Mouse (Mus musculus): ENCODE measurements around the gene Add3. TPM values are rescaled to one million over a fixed set of nuclear protein-coding genes. Genes with fewer than 3 reads are reported as not detected.

The Add3 gene
- polyA plus RNA-seq, 1 experiment from 2014 or later: 84.8 TPM

- Histone ChIP-seq H3K36me3 (replicated peaks; ENCODE audit: control insufficient read depth, insufficient read depth, low read depth, low read length) (no peaks in the 10 kb centered on the region), H3K9ac (replicated peaks; ENCODE audit: low read length) (no peak overlapping the region), H3K27me3 (ENCODE audit: control insufficient read depth, insufficient read depth, low read length) (no peaks in the 10 kb centered on the region), H3K4me3 (ENCODE audit: low read depth, low read length) (no peak overlapping the region), H3K4me1 (ENCODE audit: control insufficient read depth, insufficient read depth, low read length) (no peaks in the 10 kb centered on the region), H3K9me3 (replicated peaks; ENCODE audit: control insufficient read depth, low read length) (no peaks in the 10 kb centered on the region), H3K27ac (replicated peaks; ENCODE audit: low read depth, low read length) (no peak overlapping the region), H3K4me2 (ENCODE audit: low read depth, low read length) (no peak overlapping the region)
- no peak for ATAC-seq (replicated peaks; ENCODE audit: insufficient number of reproducible peaks, low FRiP score, low TSS enrichment, low read depth)
- no peak for DNase-seq (ENCODE audit: low spot score)
- WGBS: 90% methylated on average over 4 of the region's 4 CpGs
Observed at GRCm38 (mm10) chr19:53260828-53261227, 120.6 kb downstream of the Add3 start.

GRCm38 (mm10) chr19:53262061-53262460 lies 121.8 kb downstream of the Add3 start:
- no peaks in the 10 kb centered on the region for H3K36me3 ChIP-seq (replicated peaks; ENCODE audit: control insufficient read depth, insufficient read depth, low read depth, low read length)
- no peak overlapping the region for H3K9ac ChIP-seq (replicated peaks; ENCODE audit: low read length)
- no peaks in the 10 kb centered on the region for H3K9me3 ChIP-seq (replicated peaks; ENCODE audit: control insufficient read depth, low read length)
- no peak overlapping the region for H3K4me3 ChIP-seq (ENCODE audit: low read depth, low read length)
- no peak overlapping the region for H3K4me2 ChIP-seq (ENCODE audit: low read depth, low read length)
- 77% methylated on average over 7 of the region's 7 CpGs for WGBS
- no peak for DNase-seq (ENCODE audit: low spot score)
- no peaks in the 10 kb centered on the region for H3K27me3 ChIP-seq (ENCODE audit: control insufficient read depth, insufficient read depth, low read length)
- H3K4me1 ChIP-seq (ENCODE audit: control insufficient read depth, insufficient read depth, low read length): no peaks in the 10 kb centered on the region
- ATAC-seq (replicated peaks; ENCODE audit: insufficient number of reproducible peaks, low FRiP score, low TSS enrichment, low read depth): no peak
- H3K27ac ChIP-seq (replicated peaks; ENCODE audit: low read depth, low read length): no peak overlapping the region

- H3K27me3 ChIP-seq (ENCODE audit: control insufficient read depth, insufficient read depth, low read length): no peaks in the 10 kb centered on the region
- 32% methylated on average over 22 of the region's 23 CpGs for WGBS
- no peak overlapping the region for H3K4me3 ChIP-seq (ENCODE audit: low read depth, low read length)
- no peak overlapping the region for H3K9ac ChIP-seq (replicated peaks; ENCODE audit: low read length)
- H3K27ac ChIP-seq (replicated peaks; ENCODE audit: low read depth, low read length): no peak overlapping the region
- H3K9me3 ChIP-seq (replicated peaks; ENCODE audit: control insufficient read depth, low read length): no peaks in the 10 kb centered on the region
- no peak overlapping the region for H3K4me2 ChIP-seq (ENCODE audit: low read depth, low read length)
- no peaks in the 10 kb centered on the region for H3K4me1 ChIP-seq (ENCODE audit: control insufficient read depth, insufficient read depth, low read length)
- H3K36me3 ChIP-seq (replicated peaks; ENCODE audit: control insufficient read depth, insufficient read depth, low read depth, low read length): no peaks in the 10 kb centered on the region
- DNase-seq (ENCODE audit: low spot score) (no peak), ATAC-seq (replicated peaks; ENCODE audit: insufficient number of reproducible peaks, low FRiP score, low TSS enrichment, low read depth) (no peak)
Observed at GRCm38 (mm10) chr19:53263859-53264733, 123.9 kb downstream of the Add3 start.

DNA sequence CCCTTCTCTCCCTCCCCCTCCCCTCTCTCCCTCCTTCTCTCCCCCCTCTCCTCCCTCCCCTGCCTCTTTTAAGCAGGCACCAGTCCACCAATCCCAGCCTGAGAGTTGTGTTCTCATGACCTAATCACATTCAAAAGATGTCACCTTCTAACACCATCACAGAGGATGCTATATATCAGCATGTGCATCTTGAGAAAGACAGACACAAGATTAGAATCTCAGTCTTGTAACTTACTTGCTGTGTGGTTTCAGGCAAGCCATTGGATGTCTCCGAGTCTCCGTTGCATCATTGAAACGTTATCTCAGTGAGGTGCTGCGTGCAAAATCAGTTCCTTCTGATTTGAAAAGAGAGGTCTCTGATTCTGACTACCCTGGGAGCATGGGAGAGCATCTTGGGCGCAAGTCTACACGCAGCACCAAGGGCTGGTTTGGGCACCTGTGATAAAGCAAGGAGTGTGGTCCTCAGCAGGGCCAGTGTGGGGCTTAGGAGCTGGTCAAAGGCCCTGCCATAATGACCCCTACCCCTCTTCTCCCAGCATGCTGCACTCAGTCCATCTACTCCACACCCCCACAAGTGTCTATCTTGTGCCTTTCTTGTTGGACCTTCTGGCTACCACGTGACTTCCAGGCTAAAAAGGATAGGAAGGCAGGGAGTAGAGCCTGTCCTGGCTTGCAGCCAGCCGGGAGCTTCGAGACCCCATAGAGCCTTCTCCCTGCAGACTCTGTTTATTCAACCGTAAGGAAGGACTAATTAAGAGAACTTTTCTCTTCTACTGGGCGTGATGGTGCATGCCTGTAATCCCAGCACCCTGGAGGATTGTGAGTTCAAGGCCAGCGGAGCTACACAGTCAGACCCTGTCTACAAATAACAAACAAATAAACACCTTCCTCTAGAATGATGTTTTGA lies 124.8 kb downstream of the Add3 start:
- Histone ChIP-seq H3K9me3 (replicated peaks; ENCODE audit: control insufficient read depth, low read length) (no peaks in the 10 kb centered on the region), H3K27ac (replicated peaks; ENCODE audit: low read depth, low read length) (no peak overlapping the region), H3K36me3 (replicated peaks; ENCODE audit: control insufficient read depth, insufficient read depth, low read depth, low read length) (no peaks in the 10 kb centered on the region), H3K27me3 (ENCODE audit: control insufficient read depth, insufficient read depth, low read length) (no peaks in the 10 kb centered on the region), H3K4me1 (ENCODE audit: control insufficient read depth, insufficient read depth, low read length) (no peaks in the 10 kb centered on the region), H3K9ac (replicated peaks; ENCODE audit: low read length) (no peak overlapping the region), H3K4me2 (ENCODE audit: low read depth, low read length) (no peak overlapping the region), H3K4me3 (ENCODE audit: low read depth, low read length) (no peak overlapping the region)
- DNase-seq (ENCODE audit: low spot score): no peak
- no peak for ATAC-seq (replicated peaks; ENCODE audit: insufficient number of reproducible peaks, low FRiP score, low TSS enrichment, low read depth)
- WGBS: 58% methylated on average over 12 of the region's 12 CpGs

- ATAC-seq (replicated peaks; ENCODE audit: insufficient number of reproducible peaks, low FRiP score, low TSS enrichment, low read depth) (no peak), DNase-seq (ENCODE audit: low spot score) (no peak)
- WGBS: 92% methylated on average over 9 of the region's 9 CpGs
- Histone ChIP-seq H3K4me1 (ENCODE audit: control insufficient read depth, insufficient read depth, low read length) (no peaks in the 10 kb centered on the region), H3K27ac (replicated peaks; ENCODE audit: low read depth, low read length) (no peak overlapping the region), H3K36me3 (replicated peaks; ENCODE audit: control insufficient read depth, insufficient read depth, low read depth, low read length) (no peaks in the 10 kb centered on the region), H3K9me3 (replicated peaks; ENCODE audit: control insufficient read depth, low read length) (no peaks in the 10 kb centered on the region), H3K9ac (replicated peaks; ENCODE audit: low read length) (no peak overlapping the region), H3K4me2 (ENCODE audit: low read depth, low read length) (no peak overlapping the region), H3K4me3 (ENCODE audit: low read depth, low read length) (no peak overlapping the region), H3K27me3 (ENCODE audit: control insufficient read depth, insufficient read depth, low read length) (no peaks in the 10 kb centered on the region)
Observed at GRCm38 (mm10) chr19:53267305-53267704, 127.1 kb downstream of the Add3 start.

DNA sequence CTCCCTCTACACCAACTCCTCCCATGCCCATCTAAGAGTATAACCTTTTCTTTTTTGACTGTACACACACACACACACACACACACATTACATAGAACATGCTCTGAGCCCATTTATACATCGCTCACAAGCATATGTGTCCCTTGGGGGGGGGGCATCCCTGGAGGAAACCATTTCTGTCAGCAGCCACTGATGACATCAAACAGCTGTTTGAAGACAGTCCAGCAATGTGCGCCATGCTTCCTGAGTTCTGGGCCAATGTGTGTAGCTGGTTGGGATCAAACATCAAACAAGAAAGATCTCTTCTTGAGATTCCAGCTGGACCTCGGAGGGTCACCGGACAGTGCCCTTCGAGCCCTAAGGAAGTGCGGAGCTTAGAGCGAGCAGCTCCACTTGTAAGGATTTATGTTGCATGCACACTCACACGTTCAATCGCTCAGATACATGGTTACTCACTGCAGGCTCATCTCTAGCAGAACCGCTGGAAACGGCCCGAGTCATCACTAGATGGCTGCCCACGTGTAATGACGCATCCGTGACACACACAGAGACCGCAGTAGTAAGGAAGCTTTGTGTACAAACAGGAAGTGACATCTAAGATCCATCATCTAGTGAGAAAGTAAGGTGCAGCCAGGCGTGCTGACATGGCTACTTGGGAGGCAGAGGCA lies 132.9 kb downstream of the Add3 start:
- H3K4me3 ChIP-seq (ENCODE audit: low read depth, low read length): no peak overlapping the region
- no peaks in the 10 kb centered on the region for H3K27me3 ChIP-seq (ENCODE audit: control insufficient read depth, insufficient read depth, low read length)
- 88% methylated on average over 17 of the region's 17 CpGs for WGBS
- no peak overlapping the region for H3K27ac ChIP-seq (replicated peaks; ENCODE audit: low read depth, low read length)
- no peaks in the 10 kb centered on the region for H3K36me3 ChIP-seq (replicated peaks; ENCODE audit: control insufficient read depth, insufficient read depth, low read depth, low read length)
- no peak for ATAC-seq (replicated peaks; ENCODE audit: insufficient number of reproducible peaks, low FRiP score, low TSS enrichment, low read depth)
- no peak overlapping the region for H3K4me2 ChIP-seq (ENCODE audit: low read depth, low read length)
- H3K9ac ChIP-seq (replicated peaks; ENCODE audit: low read length): no peak overlapping the region
- no peaks in the 10 kb centered on the region; the same call in 1 of the 2 replicates for H3K4me1 ChIP-seq (ENCODE audit: control insufficient read depth, insufficient read depth, low read length)
- DNase-seq (ENCODE audit: low spot score): no peak
- H3K9me3 ChIP-seq (replicated peaks; ENCODE audit: control insufficient read depth, low read length): no peaks in the 10 kb centered on the region

GRCm38 (mm10) chr19:53273781-53274428 lies 133.7 kb downstream of the Add3 start:
- Histone ChIP-seq H3K9ac (replicated peaks; ENCODE audit: low read length) (no peak overlapping the region), H3K4me1 (ENCODE audit: control insufficient read depth, insufficient read depth, low read length) (no peaks in the 10 kb centered on the region; the same call in 1 of the 2 replicates), H3K4me3 (ENCODE audit: low read depth, low read length) (no peak overlapping the region), H3K27ac (replicated peaks; ENCODE audit: low read depth, low read length) (no peak overlapping the region), H3K9me3 (replicated peaks; ENCODE audit: control insufficient read depth, low read length) (no peaks in the 10 kb centered on the region), H3K27me3 (ENCODE audit: control insufficient read depth, insufficient read depth, low read length) (no peaks in the 10 kb centered on the region), H3K4me2 (ENCODE audit: low read depth, low read length) (no peak overlapping the region), H3K36me3 (replicated peaks; ENCODE audit: control insufficient read depth, insufficient read depth, low read depth, low read length) (no peaks in the 10 kb centered on the region)
- WGBS: 85% methylated on average over 23 of the region's 23 CpGs
- DNase-seq (ENCODE audit: low spot score) (no peak), ATAC-seq (replicated peaks; ENCODE audit: insufficient number of reproducible peaks, low FRiP score, low TSS enrichment, low read depth) (no peak)

All from embryonic facial prominence, embryonic 11.5 days (tissue).